Mouse (Mus musculus) skeletal muscle tissue, postnatal 0 days (tissue): ENCODE measurements around the gene Spata13. TPM values are rescaled to one million over a fixed set of nuclear protein-coding genes. Genes with fewer than 3 reads are reported as not detected.

Experiments
- polyA plus RNA-seq: library from polyadenylated mRNA; unstranded; fragments of >200 nt; fragmentation: Nextera tagmentation; extraction: Ambion mirVana; gene quantifications from 2 replicates; pipeline ENCODE4 v1.2.1, GENCODE M21; 2015

Spata13 gene
- polyA plus RNA-seq = 4.9 and 6.4 TPM in 2 replicates

DNA sequence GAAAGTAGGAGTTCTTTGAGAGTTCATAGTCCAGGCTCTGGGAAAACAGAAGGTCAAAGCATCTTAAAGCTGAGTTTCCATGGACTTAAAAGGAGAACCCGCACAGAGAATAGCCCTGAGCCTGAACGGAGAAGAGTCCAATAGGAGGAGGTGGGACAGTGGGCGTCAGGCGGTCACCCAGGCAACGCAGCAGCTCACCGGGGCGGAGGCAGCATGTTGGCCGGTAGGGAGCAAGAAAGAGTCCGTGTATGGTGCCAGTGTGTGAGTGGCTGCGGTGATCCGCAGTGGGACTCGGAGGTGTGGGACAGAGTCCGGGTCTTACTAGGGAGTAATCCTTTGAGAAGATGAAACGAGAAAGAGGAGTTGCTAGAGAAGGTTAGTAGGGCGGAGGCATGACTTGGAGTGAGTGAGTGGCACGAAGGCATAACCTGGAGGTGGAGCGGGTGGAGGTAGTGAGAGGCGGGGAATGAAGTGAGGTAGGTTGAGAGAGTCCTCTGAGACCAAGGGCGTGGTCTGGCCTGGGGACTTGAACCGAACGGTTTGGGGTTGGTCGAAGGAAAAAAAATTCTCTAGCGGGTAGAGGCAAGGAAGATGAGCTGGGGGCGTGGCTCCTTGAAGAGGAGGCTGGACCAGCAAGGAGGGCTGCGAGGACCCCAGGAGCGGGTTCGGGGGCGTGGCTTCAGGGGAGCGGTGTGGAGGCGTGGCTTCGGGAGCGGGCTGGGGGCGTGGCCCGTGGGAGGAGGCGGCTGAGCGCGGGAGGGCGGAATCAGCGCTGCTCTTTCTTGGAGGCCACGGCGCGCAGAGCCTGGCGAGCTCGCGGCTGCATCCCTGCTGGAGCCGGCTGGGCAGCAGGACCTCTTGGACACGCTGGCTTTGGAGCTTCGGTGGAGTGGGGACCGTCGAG, at the start of gene Spata13:
Gene Spata13, plus strand, starts transcription at position 41 of the 904 bp plus-strand sequence.

DNA sequence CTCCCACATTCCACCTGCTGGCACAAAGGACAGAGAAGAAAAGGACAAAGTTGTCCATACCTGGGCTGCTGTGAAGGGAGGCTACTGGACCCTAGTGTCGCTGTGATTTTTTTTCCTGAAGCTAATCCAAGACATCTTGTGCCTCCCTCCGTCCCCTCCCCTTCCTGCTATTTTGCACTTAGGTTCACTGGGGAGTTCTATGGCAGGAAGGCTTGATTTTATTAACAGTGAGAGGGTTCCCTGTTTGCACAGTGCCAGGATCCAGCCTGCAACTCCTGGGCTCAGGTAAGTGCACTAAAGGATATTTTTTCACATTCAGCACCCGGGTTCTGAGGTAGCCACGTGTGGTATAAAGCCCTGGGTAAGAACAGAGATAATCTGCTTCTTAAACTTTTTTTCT, 134.1 kb downstream of the Spata13 start, which contains the start of gene C1qtnf9:
Gene C1qtnf9, plus strand, starts transcription at position 251 of the 400 bp plus-strand sequence.

DNA sequence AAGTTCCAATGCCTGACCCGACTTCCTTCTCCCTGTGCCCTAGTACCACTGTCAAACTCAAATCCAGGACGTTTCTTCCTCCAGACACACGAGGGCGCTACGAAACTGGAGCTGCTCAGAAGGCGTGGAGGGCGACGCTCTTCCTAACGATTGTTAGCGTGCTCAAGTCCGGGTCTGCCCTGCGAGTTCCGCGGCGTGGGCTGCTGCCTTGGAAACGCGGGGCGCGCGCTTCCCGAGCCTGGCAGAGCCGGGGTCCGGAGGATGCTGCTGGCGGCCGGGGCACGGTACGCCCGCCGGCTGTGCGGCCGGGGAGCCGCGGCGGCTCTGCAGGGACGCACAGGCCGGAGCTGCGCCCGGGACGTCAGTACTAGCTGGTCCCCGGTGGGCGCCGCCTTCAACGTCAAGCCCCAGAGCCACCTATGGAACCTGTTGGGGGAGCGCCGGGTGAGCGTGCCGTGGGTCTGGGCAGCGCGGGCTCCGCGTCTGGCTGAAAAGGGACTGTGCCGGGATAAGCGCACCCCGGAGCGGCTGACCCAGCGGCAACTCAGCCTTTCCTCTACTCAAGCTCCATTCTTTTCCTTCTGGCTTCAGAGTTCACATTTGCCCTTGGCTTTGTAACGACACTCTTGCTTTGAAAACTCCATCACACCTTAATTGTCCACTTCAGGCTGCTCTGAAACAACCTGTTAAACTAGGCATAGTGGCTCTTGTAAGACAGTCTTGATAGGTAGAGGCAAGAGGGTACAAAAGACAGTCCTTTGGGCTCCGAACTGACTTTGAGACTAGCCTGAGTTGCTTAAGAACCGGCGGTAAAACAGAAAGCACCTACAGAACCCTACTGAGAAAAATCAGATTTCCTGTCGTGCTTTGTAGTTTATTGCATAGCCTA, 150.9 kb downstream of the Spata13 start, which contains the start of gene Mipep:
Gene Mipep, plus strand, starts transcription at position 147 of the 889 bp plus-strand sequence.

Other genes starting within 250 kb of the Spata13 start
- 23.3 and 32.7 TPM in 2 replicates for gene C1qtnf9, start 134.1 kb downstream of the Spata13 start, polyA plus RNA-seq
- gene Mipep, start 150.6 kb downstream of the Spata13 start, polyA plus RNA-seq = 12.6 and 12.7 TPM in 2 replicates